Mouse (Mus musculus): ENCODE data around the gene Ascl3. TPM values are rescaled to one million over a fixed set of nuclear protein-coding genes. Genes with fewer than 3 reads are reported as not detected.

Gene Ascl3
- polyA plus RNA-seq, 2 experiments: not detected

GRCm38 (mm10) chr7:109680284-109680683 lies 51.2 kb downstream of the Ascl3 start:
- TF ChIP-seq CTCF (IDR thresholded peaks at IDR 0.05; ENCODE audit: low read depth) (peak; percentile 40), EP300 (IDR thresholded peaks at IDR 0.05; ENCODE audit: low read depth) (no peak)

More at GRCm38 (mm10) chr7:109680284-109680683, 51.2 kb downstream of the Ascl3 start:
- Histone ChIP-seq H3K27ac (no peak overlapping the region), H3K4me2 (ENCODE audit: low read depth) (no peak overlapping the region), H3K4me1 (replicated peaks; ENCODE audit: control insufficient read depth in 2 of 2, insufficient read depth in 2 of 2, low read length in 1 of 2) (no peaks in the 10 kb centered on the region), H3K9ac (replicated peaks) (no peak overlapping the region), H3K27me3 (ENCODE audit: control insufficient read depth, insufficient read depth, low read length) (no peaks in the 10 kb centered on the region), H3K4me3 (ENCODE audit: insufficient read depth in 1 of 2, low read depth in 2 of 2, low read length in 2 of 2) (no peak overlapping the region), H3K36me3 (replicated peaks; ENCODE audit: control insufficient read depth, insufficient read depth, low read depth) (no peaks in the 10 kb centered on the region), H3K9me3 (ENCODE audit: control insufficient read depth, low read length) (no peaks in the 10 kb centered on the region)
- WGBS (ENCODE audit: insufficient replicate concordance): 73% methylated on average over 2 of the region's 2 CpGs
- DNase-seq (ENCODE audit: low read depth in 3 of 3, low spot score in 3 of 3): no peak
- no peak for ATAC-seq (ENCODE audit: insufficient read depth)

Other genes with a start within 250 kb of the Ascl3 start
- 0.03 TPM in 2 replicates for gene Trim66, start 223.6 kb downstream of the Ascl3 start, polyA plus RNA-seq (2012; rRNA removed)
- gene Trim66, start 223.6 kb downstream of the Ascl3 start, polyA plus RNA-seq (2014; fragmentation: Nextera tagmentation; extraction: Ambion mirVana): 0.03 TPM in 1 of 2 replicates, not detected in the other
- gene Rpl27a, start 212.6 kb downstream of the Ascl3 start, polyA plus RNA-seq (2012; rRNA removed): 389 and 486 TPM in 2 replicates
- gene Rpl27a, start 212.6 kb downstream of the Ascl3 start, polyA plus RNA-seq (2014; fragmentation: Nextera tagmentation; extraction: Ambion mirVana): 93.6 and 94.5 TPM in 2 replicates
- 14.0 and 20.6 TPM in 2 replicates for gene St5, start 28.1 kb downstream of the Ascl3 start, polyA plus RNA-seq (2012; rRNA removed)
- gene St5, start 28.1 kb downstream of the Ascl3 start, polyA plus RNA-seq (2014; fragmentation: Nextera tagmentation; extraction: Ambion mirVana): 13.8 and 18.0 TPM in 2 replicates
- gene Akip1, start 28.0 kb downstream of the Ascl3 start, polyA plus RNA-seq (2012; rRNA removed): 11.2 and 19.5 TPM in 2 replicates
- 42.5 and 44.6 TPM in 2 replicates for gene Akip1, start 28.0 kb downstream of the Ascl3 start, polyA plus RNA-seq (2014; fragmentation: Nextera tagmentation; extraction: Ambion mirVana)
- 0.03 and 0.07 TPM in 2 replicates for gene BC051019, start 7.9 kb downstream of the Ascl3 start, polyA plus RNA-seq (2012; rRNA removed)
- 0.11 and 0.19 TPM in 2 replicates for gene BC051019, start 7.9 kb downstream of the Ascl3 start, polyA plus RNA-seq (2014; fragmentation: Nextera tagmentation; extraction: Ambion mirVana)
- 14.3 and 15.9 TPM in 2 replicates for gene Tmem9b, start 21.1 kb upstream of the Ascl3 start, polyA plus RNA-seq (2012; rRNA removed)
- 40.8 and 41.0 TPM in 2 replicates for gene Tmem9b, start 21.1 kb upstream of the Ascl3 start, polyA plus RNA-seq (2014; fragmentation: Nextera tagmentation; extraction: Ambion mirVana)
- 0.10 and 0.22 TPM in 2 replicates for gene Nrip3, start 50.3 kb upstream of the Ascl3 start, polyA plus RNA-seq (2012; rRNA removed)
- 0.13 and 0.23 TPM in 2 replicates for gene Nrip3, start 50.3 kb upstream of the Ascl3 start, polyA plus RNA-seq (2014; fragmentation: Nextera tagmentation; extraction: Ambion mirVana)
- gene Scube2, start 134.0 kb upstream of the Ascl3 start, polyA plus RNA-seq (2012; rRNA removed): 0.01 and 0.02 TPM in 2 replicates
- 0.03 TPM in 1 of 2 replicates, not detected in the other for gene Scube2, start 134.0 kb upstream of the Ascl3 start, polyA plus RNA-seq (2014; fragmentation: Nextera tagmentation; extraction: Ambion mirVana)
- 11.5 and 13.8 TPM in 2 replicates for gene Dennd5a, start 228.7 kb upstream of the Ascl3 start, polyA plus RNA-seq (2012; rRNA removed)
- 6.9 and 8.9 TPM in 2 replicates for gene Dennd5a, start 228.7 kb upstream of the Ascl3 start, polyA plus RNA-seq (2014; fragmentation: Nextera tagmentation; extraction: Ambion mirVana)